9 mouse cellular contexts compared by ENCODE assay signal in genomic region chr4:134392595-134392994, GRCm38 (mm10). TPM values are rescaled to one million over a fixed set of nuclear protein-coding genes. Genes with fewer than 3 reads are reported as not detected.
DNase-seq lines count a peak whose midpoint lies in the region; ATAC-seq lines count a peak whose summit lies in the region.
"Had no signal": no experiment of that assay in that cellular context is flagged by ENCODE, and none has a peak within 500 bp of the region (broad histone marks: within the 10 kb centered on the region; RNA-seq: fewer than 3 reads in every experiment).

No protein-coding gene starts in this region.

- DNase-seq in heart, adult 11 months, result no peak
- DNase-seq in thymus, postnatal 14 days, result peak; percentile 51
- no peak for DNase-seq in thymus, postnatal 4 days
- no peak for DNase-seq in limb, embryonic 10.5 days (ENCODE audit: low spot score)
- peak; percentile 72 for DNase-seq in retina, postnatal 1 day
- no peak for DNase-seq in cerebellum, adult 11 months
- no peak for DNase-seq in spleen, postnatal 4 days (ENCODE audit: low spot score in 2 of 2)

- H3K4me3 ChIP-seq in heart, embryonic 13.5 days, result no peak overlapping the region
- H3K4me3 ChIP-seq in limb, embryonic 10.5 days, result peak overlapping the region; percentile 13; the same call in 1 of the 2 replicates
- H3K4me3 ChIP-seq: left cerebral cortex, adult 2 months had no signal

- 19% methylated on average over 8 of the region's 8 CpGs for WGBS in heart, embryonic 13.5 days
- WGBS in limb, embryonic 10.5 days, result 27% methylated on average over 8 of the region's 8 CpGs

- H3K27me3 ChIP-seq in heart, embryonic 13.5 days (replicated peaks), result no peaks in the 10 kb centered on the region
- H3K27me3 ChIP-seq in limb, embryonic 10.5 days (ENCODE audit: low read depth, poor library complexity, severe bottlenecking), result no peaks in the 10 kb centered on the region

- H3K9me3 ChIP-seq in heart, embryonic 13.5 days, result peaks cover 8% of the 10 kb centered on the region; the same call in 1 of the 2 replicates
- no peaks in the 10 kb centered on the region for H3K9me3 ChIP-seq in limb, embryonic 10.5 days (replicated peaks)

- H3K27ac ChIP-seq in heart, embryonic 13.5 days (replicated peaks), result no peak overlapping the region
- H3K27ac ChIP-seq in limb, embryonic 10.5 days, result peak overlapping the region; percentile 57; the same call in 1 of the 2 replicates

- peaks cover 12% of the 10 kb centered on the region for H3K4me1 ChIP-seq in heart, embryonic 13.5 days
- peaks cover 24% of the 10 kb centered on the region for H3K4me1 ChIP-seq in limb, embryonic 10.5 days

- no peak overlapping the region for H3K9ac ChIP-seq in heart, embryonic 13.5 days

- ATAC-seq in heart, embryonic 13.5 days (ENCODE audit: extremely low read depth, insufficient number of reproducible peaks, low FRiP score, low TSS enrichment), result no peak

- peak overlapping the region; percentile 24; the same call in 1 of the 2 replicates for H3K4me2 ChIP-seq in heart, embryonic 13.5 days

- no peaks in the 10 kb centered on the region for H3K36me3 ChIP-seq in heart, embryonic 13.5 days
- H3K36me3 ChIP-seq in limb, embryonic 10.5 days, result no peaks in the 10 kb centered on the region

RNA-seq across cellular contexts. Expression of gene Pafah2, which starts 3.5 kb away (rescaled TPM):
- 9.0 and 9.9 TPM in 2 replicates for polyA plus RNA-seq in heart, embryonic 13.5 days (2015; fragmentation: Nextera tagmentation; extraction: Ambion mirVana)
- polyA plus RNA-seq in limb, embryonic 10.5 days (2016; fragmentation: Nextera tagmentation; extraction: Ambion mirVana), result 8.1 and 8.6 TPM in 2 replicates

RNA-seq across cellular contexts. Expression of gene Extl1, which starts 8.9 kb away (rescaled TPM):
- polyA plus RNA-seq in heart, embryonic 13.5 days (2015; fragmentation: Nextera tagmentation; extraction: Ambion mirVana), result 2.7 and 3.3 TPM in 2 replicates
- 0.44 and 0.75 TPM in 2 replicates for polyA plus RNA-seq in limb, embryonic 10.5 days (2016; fragmentation: Nextera tagmentation; extraction: Ambion mirVana)

RNA-seq across cellular contexts. Expression of gene Slc30a2, which starts 49.6 kb away (rescaled TPM):
- 0.11 and 0.19 TPM in 2 replicates for polyA plus RNA-seq in heart, embryonic 13.5 days (2015; fragmentation: Nextera tagmentation; extraction: Ambion mirVana)
- not detected in 2 replicates for polyA plus RNA-seq in limb, embryonic 10.5 days (2016; fragmentation: Nextera tagmentation; extraction: Ambion mirVana)

Comparison
In these comparisons a context has a peak if more than half of its experiments do, and no peak if none do; other contexts are left out.
1. DNase-seq: peak in thymus, postnatal 14 days (single experiment) and retina, postnatal 1 day (single experiment); none in heart, adult 11 months (single experiment), thymus, postnatal 4 days (single experiment), limb, embryonic 10.5 days (single experiment), cerebellum, adult 11 months (single experiment) and spleen, postnatal 4 days (0 of 2).